In genomic region chr19:28381441-28381840, GRCm38 (mm10) we compare ENCODE assay signal across 9 mouse cellular contexts.
DNase-seq lines count a peak whose midpoint lies in the region; ATAC-seq and TF ChIP-seq lines count a peak whose summit lies in the region.
"Had no signal": no experiment of that assay in that cellular context is flagged by ENCODE, and none has a peak within 500 bp of the region (broad histone marks: within the 10 kb centered on the region; RNA-seq: fewer than 3 reads in every experiment).

No protein-coding gene starts in this region.

- peak; percentile 58 for ATAC-seq in forebrain, postnatal 0 days

- H3K27ac ChIP-seq in left cerebral cortex, adult 2 months, result peak overlapping the region; percentile 2; the same call in 1 of the 2 replicates
- H3K27ac ChIP-seq in forebrain, postnatal 0 days (ENCODE audit: low read depth, low read length), result peak overlapping the region; percentile 57
- H3K27ac ChIP-seq: liver, embryonic 14.5 days had no signal

- H3K36me3 ChIP-seq in forebrain, postnatal 0 days (ENCODE audit: insufficient read depth), result no peaks in the 10 kb centered on the region

- TF ChIP-seq CTCF in left cerebral cortex, adult 2 months (IDR thresholded peaks at IDR 0.05), result no peak
- no peak for TF ChIP-seq CTCF in forebrain, postnatal 0 days (IDR thresholded peaks at IDR 0.05; ENCODE audit: low read depth)

- H3K27me3 ChIP-seq in forebrain, postnatal 0 days (ENCODE audit: insufficient read depth, low read length), result no peaks in the 10 kb centered on the region

- intact Hi-C loops in left cerebral cortex, adult 2 months (cut with DNase I), result loop anchor here (5.0 kb wide), 1 partner anchor 246 kb away; no protein-coding TSS in a partner anchor

- H3K4me2 ChIP-seq in forebrain, postnatal 0 days (ENCODE audit: low read depth), result no peak overlapping the region

- H3K9me3 ChIP-seq in forebrain, postnatal 0 days (ENCODE audit: low read length), result no peaks in the 10 kb centered on the region

- no peak for DNase-seq in left cerebral cortex, adult 2 months (ENCODE audit: extremely low spot score in 1 of 2, low spot score in 2 of 2)
- DNase-seq in left cerebral cortex, adult 11 months (ENCODE audit: low spot score), result no peak
- DNase-seq in embryo, embryonic 9.5 days (ENCODE audit: extremely low spot score), result peak; percentile 22
- DNase-seq in forebrain, postnatal 0 days, result peak; percentile 75
- peak; percentile 43 to 49 for DNase-seq in kidney, postnatal 4 days
- DNase-seq in spleen, adult 12 weeks (ENCODE audit: low spot score), result no peak
- DNase-seq in layer of hippocampus, postnatal 14 days (ENCODE audit: low spot score in 2 of 2), result no peak
- DNase-seq in cerebellum, adult 9-10 months, result no peak

- no peak overlapping the region for H3K9ac ChIP-seq in forebrain, postnatal 0 days
- H3K9ac ChIP-seq: liver, embryonic 14.5 days had no signal

- 23% methylated on average over 9 of the region's 9 CpGs for WGBS in forebrain, postnatal 0 days

- peaks cover 27% of the 10 kb centered on the region; the same call in 1 of the 2 replicates for H3K4me1 ChIP-seq in forebrain, postnatal 0 days (ENCODE audit: insufficient read depth)

- H3K4me3 ChIP-seq in left cerebral cortex, adult 2 months, result no peak overlapping the region
- no peak overlapping the region for H3K4me3 ChIP-seq in forebrain, postnatal 0 days (ENCODE audit: low read depth, low read length)

Comparison
In these comparisons a context has a peak if more than half of its experiments do, and no peak if none do; other contexts are left out.
1. DNase-seq: peak in embryo, embryonic 9.5 days (single experiment), forebrain, postnatal 0 days (single experiment) and kidney, postnatal 4 days (2 of 2); none in left cerebral cortex, adult 2 months (0 of 2), left cerebral cortex, adult 11 months (single experiment), spleen, adult 12 weeks (single experiment), layer of hippocampus, postnatal 14 days (0 of 2) and cerebellum, adult 9-10 months (single experiment).